Mouse (Mus musculus): ENCODE results near the gene Eif3i. TPM values are rescaled to one million over a fixed set of nuclear protein-coding genes. Genes with fewer than 3 reads are reported as not detected.
A peak's percentile ranks its signal among the peaks of the same experiment; 100 is the strongest.

The Eif3i gene
- total and polyA plus RNA-seq, 3 experiments, result 396 to 766 (median 730) TPM

- 0 out of 2 replicates have a peak, but pooled peaks have one; percentile 15 for TF ChIP-seq MYB (IDR thresholded peaks at IDR 0.05; ENCODE audit: low read depth, low read length)
- TF ChIP-seq MAX (IDR thresholded peaks at IDR 0.05; ENCODE audit: low read length), result peak; percentile 80
- TF ChIP-seq CTCF (IDR thresholded peaks at IDR 0.05 in 2 of 3, conservative IDR thresholded peaks at IDR 0.05 in 1 of 3; ENCODE audit: control insufficient read depth in 1 of 3, insufficient read depth in 1 of 3, low read depth in 2 of 3, low read length in 3 of 3, poor library complexity in 1 of 3, severe bottlenecking in 1 of 3), result no peak
- no peak for TF ChIP-seq CHD1 (IDR thresholded peaks at IDR 0.05; ENCODE audit: low read depth, low read length)
- no peak for TF ChIP-seq GATA1 (IDR thresholded peaks at IDR 0.05; ENCODE audit: low read depth, low read length)
- peak; percentile 70 for TF ChIP-seq TCF12 (IDR thresholded peaks at IDR 0.05; ENCODE audit: low read depth, low read length)
Measured at GRCm38 (mm10) chr4:129600233-129601158, at the start of gene Eif3i, which contains the start of gene Tmem234 (continued).

GRCm38 (mm10) chr4:129648656-129649055 is 48.2 kb upstream of the Eif3i start:
- Histone ChIP-seq H3K27me3 (ENCODE audit: control insufficient read depth in 1 of 2, insufficient read depth in 2 of 2, low read length in 2 of 2) (no peaks in the 10 kb centered on the region), H3K9me3 (replicated peaks; ENCODE audit: insufficient read depth, low read length) (no peaks in the 10 kb centered on the region), H3K36me3 (ENCODE audit: control insufficient read depth in 1 of 2, insufficient read depth in 2 of 2, low read length in 2 of 2) (peaks cover 0 to 14% of the 10 kb centered on the region in 2 experiments; a peak in 2 of 4 replicates), H3K4me3 (ENCODE audit: control insufficient read depth in 1 of 2, insufficient read depth in 1 of 2, low read depth in 2 of 2, low read length in 2 of 2) (no peak overlapping the region), H3K4me1 (ENCODE audit: control insufficient read depth in 1 of 2, insufficient read depth in 2 of 2, low read length in 2 of 2) (no peaks in the 10 kb centered on the region), H3K79me2 (ENCODE audit: control insufficient read depth, insufficient read depth, low read length, poor library complexity) (no peaks in the 10 kb centered on the region), H3K9ac (ENCODE audit: control insufficient read depth, low read depth, low read length, poor library complexity, severe bottlenecking) (no peak overlapping the region), H3K27ac (ENCODE audit: control insufficient read depth, low read depth, low read length) (no peak overlapping the region)
- no peak for TF ChIP-seq ZMIZ1 (IDR thresholded peaks at IDR 0.05; ENCODE audit: low read depth, low read length)
- no peak for TF ChIP-seq HCFC1 (IDR thresholded peaks at IDR 0.05; ENCODE audit: low read depth, low read length)
- TF ChIP-seq POLR2AphosphoS5 (IDR thresholded peaks at IDR 0.05; ENCODE audit: borderline replicate concordance, low read depth, low read length), result no peak
- TF ChIP-seq KAT2A (conservative IDR thresholded peaks at IDR 0.05; ENCODE audit: low read depth, low read length), result no peak
- TF ChIP-seq UBTF (IDR thresholded peaks at IDR 0.05; ENCODE audit: borderline replicate concordance, insufficient read depth, low read depth, low read length), result no peak
- no peak for TF ChIP-seq POLR2AphosphoS2 (IDR thresholded peaks at IDR 0.05; ENCODE audit: low read length)
- TF ChIP-seq BHLHE40 (IDR thresholded peaks at IDR 0.05; ENCODE audit: borderline replicate concordance, low read depth, low read length), result no peak
- no peak for TF ChIP-seq MAZ (IDR thresholded peaks at IDR 0.05; ENCODE audit: low read depth, low read length)
- TF ChIP-seq MAX (IDR thresholded peaks at IDR 0.05; ENCODE audit: low read length), result no peak
- TF ChIP-seq MYC (IDR thresholded peaks at IDR 0.05; ENCODE audit: low read depth, low read length), result no peak
- TF ChIP-seq RAD21 (IDR thresholded peaks at IDR 0.05; ENCODE audit: low read depth, low read length), result no peak
- DNase-seq (ENCODE audit: low read depth, low spot score), result no peak

GRCm38 (mm10) chr4:129645204-129645603 is 44.8 kb upstream of the Eif3i start:
- H3K36me3 ChIP-seq (ENCODE audit: control insufficient read depth in 1 of 2, insufficient read depth in 2 of 2, low read length in 2 of 2), result peaks cover 0 to 4% of the 10 kb centered on the region in 2 experiments; a peak in 2 of 4 replicates
- peaks cover 4% of the 10 kb centered on the region for H3K79me2 ChIP-seq (ENCODE audit: control insufficient read depth, insufficient read depth, low read length, poor library complexity)
- no peak overlapping the region for H3K27ac ChIP-seq (ENCODE audit: control insufficient read depth, low read depth, low read length)
- H3K4me1 ChIP-seq (ENCODE audit: control insufficient read depth in 1 of 2, insufficient read depth in 2 of 2, low read length in 2 of 2), result peaks cover 0 to 3% of the 10 kb centered on the region in 2 experiments; a peak in 1 of 4 replicates
- no peak overlapping the region for H3K9ac ChIP-seq (ENCODE audit: control insufficient read depth, low read depth, low read length, poor library complexity, severe bottlenecking)
- no peaks in the 10 kb centered on the region for H3K9me3 ChIP-seq (replicated peaks; ENCODE audit: insufficient read depth, low read length)
- no peaks in the 10 kb centered on the region for H3K27me3 ChIP-seq (ENCODE audit: control insufficient read depth in 1 of 2, insufficient read depth in 2 of 2, low read length in 2 of 2)
- TF ChIP-seq MAFK (IDR thresholded peaks at IDR 0.05; ENCODE audit: borderline replicate concordance, low read depth, low read length) (no peak), ETS1 (IDR thresholded peaks at IDR 0.05; ENCODE audit: low read depth, low read length) (no peak)
- DNase-seq (ENCODE audit: low read depth, low spot score), result no peak
- no peak overlapping the region for H3K4me3 ChIP-seq (ENCODE audit: control insufficient read depth in 1 of 2, insufficient read depth in 1 of 2, low read depth in 2 of 2, low read length in 2 of 2)
